Mouse (Mus musculus) MEL (cell line): ENCODE results near the gene Dock1. TPM values are rescaled to one million over a fixed set of nuclear protein-coding genes. Genes with fewer than 3 reads are reported as not detected.

Experiments used
- DNase-seq: peaks from one replicate; pipeline ENCODE4 v3.0.0; 2011; ENCODE audit warnings: low read depth, low spot score
- H3K27ac ChIP-seq: 2 replicates; pipeline ENCODE4 v1.5.1; 2012; ENCODE audit warnings: low read depth, mild to moderate bottlenecking, control low read depth, low read length, moderate library complexity; ENCODE audit not compliant: control insufficient read depth
- H3K27me3 ChIP-seq, 2 experiments: fragments of 150-350 bp in 1 of 2; sonication (generic) in 1 of 2; 2 replicates each; pipeline ENCODE4 v1.6.1; 2012; ENCODE audit warnings: low read length in 2 of 2, mild to moderate bottlenecking in 2 of 2, improper control_type of control experiment in 1 of 2, moderate library complexity in 1 of 2; ENCODE audit not compliant: insufficient read depth in 2 of 2, control insufficient read depth in 1 of 2
- H3K36me3 ChIP-seq, 2 experiments: 2 replicates each; pipeline ENCODE4 v1.6.1; 2012 to 2014; ENCODE audit warnings: low read length in 2 of 2, improper control_type of control experiment in 1 of 2, inconsistent platforms in 1 of 2, mild to moderate bottlenecking in 1 of 2; ENCODE audit not compliant: insufficient read depth in 2 of 2, control insufficient read depth in 1 of 2
- H3K4me1 ChIP-seq, 2 experiments: fragments of 150-350 bp in 1 of 2; sonication (generic) in 1 of 2; 2 replicates each; pipeline ENCODE4 v1.6.1; 2012; ENCODE audit warnings: low read length in 2 of 2, improper control_type of control experiment in 1 of 2, mild to moderate bottlenecking in 1 of 2; ENCODE audit not compliant: insufficient read depth in 2 of 2, control insufficient read depth in 1 of 2
- H3K4me3 ChIP-seq, 2 experiments: fragments of 150-350 bp in 1 of 2; sonication (generic) in 1 of 2; 2 replicates each; pipeline ENCODE4 v1.5.1; 2012; ENCODE audit warnings: low read depth in 2 of 2, low read length in 2 of 2, mild to moderate bottlenecking in 2 of 2, moderate library complexity in 2 of 2, control low read depth in 1 of 2, improper control_type of control experiment in 1 of 2; ENCODE audit not compliant: control insufficient read depth in 1 of 2, insufficient read depth in 1 of 2
- H3K79me2 ChIP-seq: 2 replicates; pipeline ENCODE4 v1.6.1; 2012; ENCODE audit warnings: mild to moderate bottlenecking, low read length, moderate library complexity; ENCODE audit not compliant: control insufficient read depth, poor library complexity, insufficient read depth
- H3K9ac ChIP-seq: 2 replicates; pipeline ENCODE4 v1.6.1; 2012; ENCODE audit warnings: low read depth, mild to moderate bottlenecking, control low read depth, low read length, moderate library complexity; ENCODE audit not compliant: control insufficient read depth, poor library complexity, severe bottlenecking
- H3K9me3 ChIP-seq: fragments of 150-350 bp; sonication (generic); replicated peaks from 2 replicates; pipeline ENCODE4 v1.6.1; 2012; ENCODE audit warnings: mild to moderate bottlenecking, low read length, improper control_type of control experiment, moderate library complexity; ENCODE audit not compliant: insufficient read depth
- BHLHE40 ChIP-seq: IDR thresholded peaks from 2 replicates; pipeline ENCODE4 v1.6.1; 2012; ENCODE audit warnings: low read depth, mild to moderate bottlenecking, inconsistent platforms, low read length, improper control_type of control experiment, borderline replicate concordance
- EP300 ChIP-seq, 2 experiments: IDR thresholded peaks; 2 replicates each; pipeline ENCODE4 v1.6.1; 2011; ENCODE audit warnings: improper control_type of control experiment in 2 of 2, low read length in 2 of 2, low read depth in 1 of 2, mild to moderate bottlenecking in 1 of 2
- GABPA ChIP-seq: IDR thresholded peaks from 2 replicates; pipeline ENCODE4 v1.6.1; 2012; ENCODE audit warnings: low read depth, mild to moderate bottlenecking, inconsistent platforms, low read length, improper control_type of control experiment, moderate library complexity
- KAT2A ChIP-seq: conservative IDR thresholded peaks from 2 replicates; pipeline ENCODE4 v1.6.1; 2012; ENCODE audit warnings: low read depth, low read length, improper control_type of control experiment, inconsistent platforms
- MEF2A ChIP-seq: IDR thresholded peaks from 2 replicates; pipeline ENCODE4 v1.6.1; 2014; ENCODE audit warnings: low read depth, mild to moderate bottlenecking, inconsistent platforms, low read length, improper control_type of control experiment; ENCODE audit not compliant: poor library complexity, insufficient replicate concordance, severe bottlenecking; ENCODE audit errors: extremely low read depth
- MXI1 ChIP-seq: IDR thresholded peaks from 2 replicates; pipeline ENCODE4 v1.6.1; 2011; ENCODE audit warnings: mild to moderate bottlenecking, low read depth, low read length, improper control_type of control experiment
- MYB ChIP-seq: IDR thresholded peaks from 2 replicates; pipeline ENCODE4 v1.6.1; 2011; ENCODE audit warnings: mild to moderate bottlenecking, low read depth, low read length, improper control_type of control experiment
- POLR2A ChIP-seq, 2 experiments: IDR thresholded peaks; 2 replicates each; pipeline ENCODE4 v1.6.1; 2011 to 2012; ENCODE audit warnings: low read length in 2 of 2, mild to moderate bottlenecking in 2 of 2, control low read depth in 1 of 2, improper control_type of control experiment in 1 of 2, low read depth in 1 of 2, moderate library complexity in 1 of 2; ENCODE audit not compliant: control insufficient read depth in 1 of 2, insufficient read depth in 1 of 2, poor library complexity in 1 of 2
- POLR2AphosphoS2 ChIP-seq: IDR thresholded peaks from 2 replicates; pipeline ENCODE4 v1.6.1; 2011; ENCODE audit warnings: low read length, improper control_type of control experiment
- RCOR1 ChIP-seq: IDR thresholded peaks from 2 replicates; pipeline ENCODE4 v1.6.1; 2012; ENCODE audit warnings: low read depth, mild to moderate bottlenecking, inconsistent platforms, low read length, improper control_type of control experiment
- TBP ChIP-seq: IDR thresholded peaks from 2 replicates; pipeline ENCODE4 v1.8.0; 2011; ENCODE audit warnings: low read depth, low read length, improper control_type of control experiment
- USF1 ChIP-seq: IDR thresholded peaks from 2 replicates; pipeline ENCODE4 v1.6.1; 2014; ENCODE audit warnings: low read depth, mild to moderate bottlenecking, inconsistent platforms, low read length, improper control_type of control experiment, moderate library complexity
- USF2 ChIP-seq, 2 experiments: IDR thresholded peaks; 2 replicates each; pipeline ENCODE4 v1.6.1; 2011 to 2012; ENCODE audit warnings: improper control_type of control experiment in 2 of 2, low read length in 2 of 2, borderline replicate concordance in 1 of 2, inconsistent platforms in 1 of 2, low read depth in 1 of 2, mild to moderate bottlenecking in 1 of 2; ENCODE audit not compliant: insufficient read depth in 1 of 2
- ZC3H11A ChIP-seq: IDR thresholded peaks from 2 replicates; pipeline ENCODE4 v1.6.1; 2012; ENCODE audit warnings: low read depth, mild to moderate bottlenecking, inconsistent platforms, low read length, improper control_type of control experiment
- ZNF384 ChIP-seq: IDR thresholded peaks from 2 replicates; pipeline ENCODE4 v1.6.1; 2012; ENCODE audit warnings: low read depth, mild to moderate bottlenecking, inconsistent platforms, low read length, improper control_type of control experiment
- polyA plus RNA-seq, 2 experiments: library from polyadenylated mRNA; stranded (reverse) in 1 of 2; unstranded in 1 of 2; fragments of >175 nt in 1 of 2; fragments of >200 nt in 1 of 2; gene quantifications; 2 replicates each; pipeline versions ENCODE4 v1.2.1 to v1.2.4; 2012; ENCODE audit warnings: low replicate concordance in 2 of 2, low read depth in 1 of 2; ENCODE audit not compliant: insufficient read length in 2 of 2, insufficient read depth in 1 of 2, missing spikeins in 1 of 2
- total RNA-seq: library from RNA; depleted of rRNA; stranded (reverse); fragments of 300-350 nt; gene quantifications from 2 replicates; pipeline ENCODE4 v1.2.3, GENCODE M21; 2012

The Dock1 gene
- total and polyA plus RNA-seq, 3 experiments = not detected

DNA sequence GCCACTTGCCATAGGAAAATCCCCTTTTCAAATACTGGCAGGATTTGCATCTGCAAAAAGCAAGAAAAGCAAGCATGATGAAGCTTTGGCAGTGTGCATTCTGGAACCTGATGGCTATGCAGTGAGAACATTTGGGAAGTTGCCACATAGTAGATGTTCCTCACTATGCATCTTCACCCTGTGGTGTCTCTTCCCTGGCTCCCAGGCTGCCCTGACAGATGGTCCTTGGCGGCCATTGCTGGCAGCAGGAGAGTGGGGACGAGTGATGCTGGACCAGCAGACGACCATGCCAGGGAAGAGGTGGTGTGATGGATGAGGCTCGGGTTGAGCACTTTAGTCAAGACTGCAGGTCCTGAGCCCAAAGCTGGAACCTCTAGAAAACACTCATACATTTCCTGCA lies 462.0 kb downstream of the Dock1 start:
- no peak for TF ChIP-seq ZC3H11A
- TF ChIP-seq MXI1 = no peak
- TF ChIP-seq EP300 (IDR thresholded peaks at IDR 0.05; ENCODE audit: low read depth in 1 of 2, low read length in 2 of 2) = no peak
- TF ChIP-seq USF1 = no peak
- H3K4me3 ChIP-seq = no peak overlapping the region
- no peak for DNase-seq
- H3K9me3 ChIP-seq = no peaks in the 10 kb centered on the region
- no peaks in the 10 kb centered on the region for H3K4me1 ChIP-seq
- no peaks in the 10 kb centered on the region for H3K79me2 ChIP-seq
- H3K27ac ChIP-seq = no peak overlapping the region
- no peaks in the 10 kb centered on the region for H3K36me3 ChIP-seq
- no peaks in the 10 kb centered on the region for H3K27me3 ChIP-seq
- H3K9ac ChIP-seq = no peak overlapping the region

DNA sequence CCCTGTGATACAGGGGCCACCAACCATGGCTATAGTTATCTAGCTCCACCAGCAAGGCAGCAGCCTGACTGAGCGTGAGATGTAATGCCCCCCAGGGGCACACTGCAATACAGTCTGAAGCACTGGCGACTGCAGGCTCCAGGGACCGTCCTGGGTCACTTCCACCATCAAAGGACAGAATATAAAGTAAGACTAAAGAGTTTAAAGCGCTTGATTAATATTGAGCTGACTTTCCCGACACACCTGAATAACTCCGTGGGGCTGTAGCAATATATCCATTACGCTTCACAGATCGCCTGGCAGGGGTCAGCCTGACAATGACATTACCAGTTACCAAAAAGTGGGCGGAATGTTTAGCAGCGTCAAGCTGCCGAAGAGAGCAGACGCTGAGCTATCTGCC lies 464.2 kb downstream of the Dock1 start:
- TF ChIP-seq ZNF384 (no peak), USF2 (IDR thresholded peaks at IDR 0.05; ENCODE audit: borderline replicate concordance in 1 of 2, insufficient read depth in 1 of 2, low read depth in 1 of 2, low read length in 2 of 2) (no peak), EP300 (IDR thresholded peaks at IDR 0.05; ENCODE audit: low read depth in 1 of 2, low read length in 2 of 2) (no peak), KAT2A (no peak), GABPA (no peak), MEF2A (no peak), POLR2A (IDR thresholded peaks at IDR 0.05; ENCODE audit: control insufficient read depth in 1 of 2, insufficient read depth in 1 of 2, low read depth in 1 of 2, low read length in 2 of 2, poor library complexity in 1 of 2) (no peak), TBP (no peak), MYB (no peak), BHLHE40 (no peak)
- TF ChIP-seq, all 39 proteins: peak for 0
- no peak for DNase-seq
- H3K79me2 ChIP-seq = no peaks in the 10 kb centered on the region
- H3K27me3 ChIP-seq = no peaks in the 10 kb centered on the region
- H3K27ac ChIP-seq = no peak overlapping the region
- no peaks in the 10 kb centered on the region for H3K36me3 ChIP-seq
- no peaks in the 10 kb centered on the region for H3K9me3 ChIP-seq
- no peak overlapping the region for H3K9ac ChIP-seq
- H3K4me3 ChIP-seq = no peak overlapping the region
- no peaks in the 10 kb centered on the region for H3K4me1 ChIP-seq

DNA sequence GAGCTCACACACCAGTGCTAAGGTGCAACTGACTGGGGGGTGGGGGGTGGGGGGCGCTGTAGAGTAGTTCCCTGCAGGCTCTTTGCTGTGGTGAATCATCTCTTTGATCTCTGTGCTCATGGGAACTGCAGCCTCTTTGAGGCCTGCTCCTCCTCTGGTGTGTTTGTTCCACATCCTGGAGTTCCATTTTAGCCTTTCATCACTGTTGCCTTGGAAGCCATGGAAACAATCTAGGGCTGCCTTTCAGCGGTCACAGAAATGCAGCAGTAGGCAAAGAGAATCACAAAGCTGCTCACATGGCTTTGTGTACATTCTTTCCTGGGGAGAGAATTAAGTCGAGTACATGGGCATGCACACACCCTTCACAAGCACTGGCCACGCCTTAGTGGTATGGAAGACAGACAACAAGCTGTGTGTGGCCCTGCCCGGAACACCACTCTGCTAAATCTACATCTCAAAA lies 468.7 kb downstream of the Dock1 start:
- no peak for DNase-seq

More for the DNA sequence above, 468.7 kb downstream of the Dock1 start:
- no peaks in the 10 kb centered on the region for H3K79me2 ChIP-seq
- no peak overlapping the region for H3K9ac ChIP-seq
- no peaks in the 10 kb centered on the region for H3K4me1 ChIP-seq
- no peaks in the 10 kb centered on the region for H3K27me3 ChIP-seq
- no peak overlapping the region for H3K27ac ChIP-seq
- H3K9me3 ChIP-seq = no peaks in the 10 kb centered on the region
- no peak for TF ChIP-seq POLR2A (IDR thresholded peaks at IDR 0.05; ENCODE audit: control insufficient read depth in 1 of 2, insufficient read depth in 1 of 2, low read depth in 1 of 2, low read length in 2 of 2, poor library complexity in 1 of 2)
- no peak for TF ChIP-seq POLR2AphosphoS2
- TF ChIP-seq RCOR1 = no peak
- H3K36me3 ChIP-seq = no peaks in the 10 kb centered on the region
- no peak overlapping the region for H3K4me3 ChIP-seq
